Mouse (Mus musculus) liver, adult 10 weeks (tissue): ENCODE data around the gene Sec24d. TPM values are rescaled to one million over a fixed set of nuclear protein-coding genes. Genes with fewer than 3 reads are reported as not detected.

Source experiments
- polyA plus RNA-seq: library from polyadenylated mRNA; stranded (reverse); fragments of 350-450 nt; fragmentation: Illumina TruSeq; extraction: RNeasy Lipid Tissue Mini Kit (QIAGEN cat#74804); gene quantifications from one replicate; pipeline ENCODE4 v1.2.3, GENCODE M21; 2014; ENCODE audit warnings: low read depth, low replicate concordance

Gene Sec24d
- 76.9 TPM for polyA plus RNA-seq

DNA sequence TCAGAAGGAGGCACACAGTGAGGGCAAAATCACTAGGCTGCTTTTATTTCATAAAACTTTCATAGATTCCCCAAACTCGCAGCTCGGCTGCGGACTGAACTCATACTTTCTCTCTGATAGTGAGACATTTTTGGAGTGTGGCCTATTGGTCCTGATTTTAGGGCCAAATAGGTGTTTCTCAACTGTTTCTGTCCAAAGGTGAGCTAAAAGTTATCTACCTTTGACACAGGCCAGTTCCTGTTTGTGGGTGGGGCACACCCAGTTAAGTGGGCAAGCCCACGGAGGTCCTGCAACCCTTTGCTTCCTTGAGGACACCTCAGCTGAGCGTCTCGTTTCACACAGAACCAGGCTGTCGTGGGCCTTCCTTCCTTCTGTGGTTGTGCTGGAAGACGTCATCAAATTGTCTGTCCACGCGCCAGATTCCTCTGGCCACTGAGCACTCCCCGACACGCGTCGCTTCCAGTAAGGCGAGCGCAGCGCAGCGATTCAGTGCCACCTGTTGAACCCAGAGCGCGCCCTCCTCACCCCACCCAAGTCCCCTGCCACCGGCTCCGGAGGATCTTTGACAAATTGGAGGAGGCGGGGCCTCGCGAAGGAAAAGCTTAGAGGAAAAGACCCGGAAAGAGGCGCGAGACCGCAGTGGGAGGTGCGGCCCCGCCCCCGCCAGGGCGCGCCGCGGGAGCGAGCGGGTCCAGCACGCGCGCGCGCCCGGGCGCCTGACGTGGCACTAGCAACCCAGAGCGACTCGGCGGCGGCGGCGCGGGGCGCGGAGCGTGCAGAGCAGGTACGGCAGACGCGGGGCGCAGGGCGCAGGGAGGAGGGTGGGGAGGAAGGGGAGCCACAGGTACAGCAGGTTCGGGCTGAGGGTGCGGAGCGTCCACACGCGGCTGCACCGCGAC is at the start of gene Sec24d:
Gene Sec24d, plus strand, starts transcription at position 703 of the 899 bp plus-strand sequence.

DNA sequence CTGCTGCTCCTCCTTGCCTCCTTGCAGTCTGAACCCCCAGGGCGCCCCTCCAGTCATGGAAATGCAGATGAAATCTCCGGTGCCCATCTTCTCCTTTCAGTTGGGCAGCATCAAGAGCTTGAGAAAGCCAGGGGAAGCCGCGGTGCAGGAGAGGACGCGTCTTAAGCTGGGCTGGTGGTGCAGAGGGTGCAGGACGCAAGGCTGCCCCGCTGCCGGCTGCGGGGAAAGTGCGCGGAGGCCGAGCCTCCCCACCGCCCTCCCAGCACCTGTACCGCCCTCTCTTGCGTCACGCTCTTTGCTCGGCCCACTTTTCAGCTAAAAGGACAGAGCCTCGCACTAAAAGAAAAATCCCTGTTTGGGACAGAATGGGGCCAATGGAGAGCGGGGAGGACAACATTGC is 31.3 kb upstream of the Sec24d start, which contains the start of gene Synpo2:
Gene Synpo2, minus strand, starts transcription at position 229 of the 400 bp plus-strand sequence.

DNA sequence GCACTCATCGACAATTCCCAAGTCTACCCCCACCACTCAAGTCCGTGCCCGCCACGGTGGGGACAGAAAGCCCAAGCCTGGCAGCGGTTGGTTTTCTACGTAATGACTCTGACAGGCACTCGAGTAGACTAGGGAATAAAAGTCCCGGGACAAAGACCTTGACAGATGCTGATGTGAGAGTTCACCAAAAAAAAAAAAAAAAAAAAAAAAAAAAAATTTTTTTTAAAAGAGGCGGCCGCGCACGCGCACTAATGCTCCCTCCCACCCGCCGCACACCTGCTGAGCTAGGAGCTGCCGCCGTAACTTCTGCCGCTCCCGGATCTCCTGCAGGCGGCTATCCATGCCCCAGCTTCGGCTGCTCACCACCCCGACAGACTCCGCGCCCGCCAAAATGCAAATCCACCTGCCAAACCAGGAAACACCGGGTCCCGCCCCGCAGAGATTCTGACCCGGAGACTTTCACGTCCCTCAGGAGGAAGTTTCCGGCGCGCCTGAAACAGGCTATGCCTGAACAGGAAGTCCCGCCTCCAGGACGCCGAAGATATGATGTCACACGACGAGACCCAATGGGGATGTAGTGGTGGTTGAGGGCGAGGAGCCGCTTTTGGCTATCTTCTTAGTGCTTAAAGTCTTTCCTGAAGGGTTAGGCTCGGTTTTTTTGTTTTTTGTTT is 118.4 kb downstream of the Sec24d start, which contains the start of gene Mettl14:
Gene Mettl14, minus strand, starts transcription at position 623 of the 671 bp plus-strand sequence.

Other genes with a start within 250 kb of the Sec24d start
- gene Myoz2, start 232.4 kb upstream of the Sec24d start, polyA plus RNA-seq: not detected
- gene Synpo2, start 31.3 kb upstream of the Sec24d start, polyA plus RNA-seq: 0.40 TPM
- gene Mettl14, start 118.7 kb downstream of the Sec24d start, polyA plus RNA-seq: 9.1 TPM
- gene Prss12, start 179.5 kb downstream of the Sec24d start, polyA plus RNA-seq: not detected